Mouse (Mus musculus) forebrain, embryonic 13.5 days (tissue): ENCODE data around the gene Lrtm2. TPM values are rescaled to one million over a fixed set of nuclear protein-coding genes. Genes with fewer than 3 reads are reported as not detected.

Experiments
- ATAC-seq: fragments of 200-750 bp; cut with Nextera tagmentation; 2 replicates; pipeline ENCODE4 v1.8.0; 2017
- H3K27ac ChIP-seq: fragments of 300-500 bp; sonication (generic); 2 replicates; pipeline ENCODE4 v1.5.1; 2015; ENCODE audit warnings: inconsistent platforms, mild to moderate bottlenecking, moderate library complexity
- H3K27me3 ChIP-seq: fragments of 300-500 bp; sonication (generic); 2 replicates; pipeline ENCODE4 v1.6.1; 2015; ENCODE audit warnings: mild to moderate bottlenecking, inconsistent platforms
- H3K36me3 ChIP-seq: fragments of 300-500 bp; sonication (generic); 2 replicates; pipeline ENCODE4 v1.6.1; 2015; ENCODE audit warnings: mild to moderate bottlenecking, inconsistent platforms; ENCODE audit not compliant: poor library complexity, severe bottlenecking
- H3K4me1 ChIP-seq: fragments of 300-500 bp; sonication (generic); 2 replicates; pipeline ENCODE4 v1.6.1; 2015; ENCODE audit warnings: inconsistent platforms
- H3K4me2 ChIP-seq: fragments of 300-500 bp; sonication (generic); 2 replicates; pipeline ENCODE4 v1.6.1; 2015; ENCODE audit warnings: inconsistent platforms, mild to moderate bottlenecking, moderate library complexity
- H3K4me3 ChIP-seq: fragments of 300-500 bp; sonication (generic); 2 replicates; pipeline ENCODE4 v1.5.1; 2015; ENCODE audit warnings: mild to moderate bottlenecking, inconsistent platforms
- H3K9ac ChIP-seq: fragments of 300-500 bp; sonication (generic); 2 replicates; pipeline ENCODE4 v1.6.1; 2015; ENCODE audit warnings: mild to moderate bottlenecking, inconsistent platforms
- H3K9me3 ChIP-seq: fragments of 300-500 bp; sonication (generic); replicated peaks from 2 replicates; pipeline ENCODE4 v1.6.1; 2016; ENCODE audit warnings: inconsistent platforms
- WGBS: fragments of 180-500 bp; shearing (Covaris S2); methylation state at CpG from one replicate; pipeline ENCODE4 v1.1.7; 2015; 5-methylcytosine and 5-hydroxymethylcytosine counted together
- polyA plus RNA-seq: library from polyadenylated mRNA; unstranded; fragments of >200 nt; fragmentation: Nextera tagmentation; extraction: Ambion mirVana; gene quantifications from 2 replicates; pipeline ENCODE4 v1.2.1, GENCODE M21; 2015

The Lrtm2 gene
- polyA plus RNA-seq, 1 experiment from 2014 or later: 1.1 TPM

DNA sequence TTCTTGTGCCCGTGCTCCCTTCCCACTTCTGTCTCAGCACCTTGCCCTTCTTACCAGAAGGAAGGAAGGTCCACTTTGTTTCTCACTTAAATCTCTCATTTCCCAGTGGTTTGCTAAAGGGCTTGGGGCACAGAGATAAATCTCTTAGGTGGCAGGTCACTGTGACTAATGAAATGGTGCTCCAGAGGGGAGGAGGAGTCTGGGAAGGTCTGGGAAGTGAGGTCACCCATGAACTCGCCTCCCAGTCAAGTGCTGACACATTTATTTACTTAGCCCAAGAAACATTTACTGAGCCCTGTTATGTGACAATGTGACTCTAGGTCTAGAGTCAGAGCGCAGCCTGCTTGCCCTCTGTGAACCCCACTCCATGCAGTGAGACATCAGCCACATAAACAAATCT, 2.6 kb upstream of the Lrtm2 start:
- no peak overlapping the region for H3K4me3 ChIP-seq
- no peak overlapping the region for H3K27ac ChIP-seq
- H3K4me2 ChIP-seq: no peak overlapping the region
- peaks cover 32% of the 10 kb centered on the region for H3K4me1 ChIP-seq
- no peaks in the 10 kb centered on the region for H3K36me3 ChIP-seq
- H3K27me3 ChIP-seq: peaks cover 33% of the 10 kb centered on the region
- no peak overlapping the region for H3K9ac ChIP-seq
- WGBS: 27% methylated on average over 3 of the region's 3 CpGs
- H3K9me3 ChIP-seq: no peaks in the 10 kb centered on the region
- no peak for ATAC-seq

DNA sequence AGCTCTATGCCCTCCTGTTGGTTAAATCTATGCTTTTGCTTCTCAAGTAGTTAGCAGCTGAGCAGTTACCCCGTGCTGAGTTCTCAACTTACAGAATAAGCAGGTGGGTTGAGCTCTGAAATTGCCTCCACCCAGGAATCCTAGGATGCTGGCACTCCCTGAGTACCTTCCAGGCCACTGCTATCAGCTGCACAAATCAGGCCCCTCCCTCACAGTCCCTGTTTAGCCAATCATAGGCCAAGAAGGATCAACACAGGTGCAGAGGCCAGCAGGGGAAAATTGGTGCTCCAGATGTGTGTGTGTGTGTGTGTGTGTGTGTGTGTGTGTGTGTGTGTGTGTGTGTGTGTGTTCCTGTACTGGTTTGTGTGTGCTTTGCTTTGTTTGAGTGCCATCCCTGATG, 1.5 kb upstream of the Lrtm2 start:
- H3K27me3 ChIP-seq: peaks cover 42% of the 10 kb centered on the region
- no peak overlapping the region for H3K4me3 ChIP-seq
- no peak for ATAC-seq
- H3K4me1 ChIP-seq: peaks cover 37% of the 10 kb centered on the region
- no peak overlapping the region for H3K4me2 ChIP-seq
- no peaks in the 10 kb centered on the region for H3K36me3 ChIP-seq
- no peak overlapping the region for H3K9ac ChIP-seq
- WGBS: 3% methylated on average over 1 of the region's 1 CpGs
- H3K27ac ChIP-seq: no peak overlapping the region
- no peaks in the 10 kb centered on the region for H3K9me3 ChIP-seq

DNA sequence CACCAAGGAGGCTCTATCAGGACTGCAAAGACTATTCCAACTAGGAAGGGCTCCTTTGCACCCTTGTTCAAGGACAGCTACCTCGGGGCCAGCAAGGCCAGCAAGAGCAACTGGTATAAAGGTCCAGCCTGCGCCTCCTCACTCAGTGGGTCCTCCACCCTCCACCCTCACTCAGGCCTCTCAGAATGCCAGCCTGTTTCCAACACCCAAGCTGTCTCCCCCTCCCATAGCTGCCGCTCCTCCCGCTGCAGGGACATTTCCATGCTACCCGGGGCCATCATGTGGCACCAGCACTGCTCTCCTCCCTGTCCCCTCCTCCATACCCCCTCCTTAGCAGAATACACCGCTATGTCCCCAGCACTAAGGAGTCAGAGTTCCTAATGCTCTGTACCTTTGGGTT, 630 bp downstream of the Lrtm2 start:
- Histone ChIP-seq H3K4me3 (peak overlapping the region; percentile 47), H3K9ac (peak overlapping the region; percentile 51), H3K27ac (no peak overlapping the region), H3K4me2 (peak overlapping the region; percentile 80), H3K36me3 (no peaks in the 10 kb centered on the region), H3K4me1 (peaks cover 47% of the 10 kb centered on the region), H3K27me3 (peaks cover 46% of the 10 kb centered on the region), H3K9me3 (no peaks in the 10 kb centered on the region)
- WGBS: 11% methylated on average over 6 of the region's 6 CpGs
- ATAC-seq: peak; percentile 39

DNA sequence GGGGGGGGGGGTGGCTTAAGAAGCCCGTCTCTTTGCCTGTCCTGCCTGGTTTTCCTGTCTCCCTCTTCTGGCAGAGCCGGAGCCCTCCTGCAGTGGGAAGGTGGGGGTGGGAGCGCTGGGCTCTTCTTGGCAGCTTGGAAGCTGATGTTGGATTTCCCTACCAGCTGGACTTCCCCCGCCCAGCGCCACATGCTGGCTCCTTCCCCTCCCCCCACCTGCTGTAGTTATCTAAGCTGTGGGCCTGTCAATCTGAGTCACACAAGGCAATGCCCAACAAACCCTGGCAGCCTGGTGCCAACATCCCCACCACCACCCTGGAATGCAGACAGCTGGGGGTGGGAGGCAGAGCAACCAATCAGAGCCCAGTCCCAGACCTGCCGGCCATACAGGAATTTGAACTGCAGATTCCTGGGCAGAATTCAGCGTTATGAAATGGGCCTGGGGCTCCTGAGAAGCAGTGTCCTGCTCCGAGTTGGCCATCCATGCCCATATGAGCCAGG, 1.3 kb downstream of the Lrtm2 start:
- H3K27ac ChIP-seq: no peak overlapping the region; the same call in 1 of the 2 replicates

DNA sequence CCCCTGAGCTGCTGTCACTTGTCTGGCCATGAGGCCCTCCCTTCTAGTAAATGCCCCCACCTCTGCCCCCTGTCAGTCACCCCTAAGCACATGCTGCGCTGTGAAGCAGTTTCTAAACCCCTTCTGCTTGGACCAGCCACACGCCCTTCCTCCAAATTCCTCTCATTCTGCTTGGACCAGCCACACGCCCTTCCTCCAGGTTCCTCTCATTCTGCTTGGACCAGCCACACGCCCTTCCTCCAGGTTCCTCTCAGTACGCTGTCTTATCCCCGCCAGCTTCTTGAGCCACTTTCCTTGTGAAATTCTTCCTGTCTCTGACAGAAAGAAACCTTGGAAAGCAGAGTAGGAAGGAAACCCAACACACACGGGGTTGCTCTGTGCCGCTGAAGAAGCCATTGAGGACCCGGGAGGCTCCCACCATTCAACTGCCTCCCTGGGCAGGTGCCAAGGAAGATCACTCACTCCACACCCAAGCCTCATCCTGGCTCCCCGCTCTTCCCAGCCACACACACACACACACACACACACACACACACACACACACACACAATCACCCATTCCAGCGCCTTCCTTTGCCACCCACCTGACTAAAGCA, 1.9 kb downstream of the Lrtm2 start:
- Histone ChIP-seq H3K4me3 (peak overlapping the region; percentile 47; the same call in 1 of the 2 replicates), H3K36me3 (no peaks in the 10 kb centered on the region), H3K4me1 (peaks cover 47% of the 10 kb centered on the region), H3K4me2 (peak overlapping the region; percentile 80), H3K27me3 (peaks cover 53% of the 10 kb centered on the region), H3K9ac (no peak overlapping the region; the same call in 1 of the 2 replicates), H3K9me3 (no peaks in the 10 kb centered on the region), H3K27ac (no peak overlapping the region)
- WGBS: 16% methylated on average over 10 of the region's 11 CpGs
- ATAC-seq: peak; percentile 9; the same call in 1 of the 2 replicates

More for the DNA sequence above, 1.3 kb downstream of the Lrtm2 start:
- peak overlapping the region; percentile 30 for H3K9ac ChIP-seq
- peaks cover 52% of the 10 kb centered on the region for H3K27me3 ChIP-seq
- H3K4me2 ChIP-seq: peak overlapping the region; percentile 80
- H3K4me1 ChIP-seq: peaks cover 47% of the 10 kb centered on the region
- under 1% methylated on average over 8 of the region's 8 CpGs for WGBS
- peak; percentile 85 for ATAC-seq
- peak overlapping the region; percentile 47 for H3K4me3 ChIP-seq
- H3K9me3 ChIP-seq: no peaks in the 10 kb centered on the region
- H3K36me3 ChIP-seq: no peaks in the 10 kb centered on the region

DNA sequence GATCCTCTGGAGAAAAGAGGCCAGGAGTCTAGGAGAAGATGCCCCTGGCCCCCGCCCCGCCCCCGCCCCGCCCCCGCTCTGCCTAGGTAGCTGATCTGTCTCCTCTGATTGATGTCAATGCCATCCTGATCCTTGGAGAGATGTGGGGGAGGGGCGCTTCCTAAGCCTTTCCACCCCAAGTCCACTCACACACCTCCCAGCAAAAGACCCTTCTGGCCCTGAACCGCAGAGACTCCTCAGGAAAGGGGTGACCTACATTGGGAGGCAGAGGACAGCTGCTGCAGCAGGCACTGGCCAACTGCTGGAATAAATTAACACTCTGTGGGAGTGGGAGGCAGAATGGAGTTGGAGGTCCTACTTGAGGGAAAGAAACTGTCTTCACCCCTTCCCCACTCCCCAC, 4.0 kb downstream of the Lrtm2 start:
- Histone ChIP-seq H3K4me1 (peaks cover 47% of the 10 kb centered on the region), H3K4me2 (no peak overlapping the region), H3K9ac (no peak overlapping the region), H3K36me3 (no peaks in the 10 kb centered on the region), H3K4me3 (no peak overlapping the region), H3K9me3 (no peaks in the 10 kb centered on the region), H3K27me3 (peaks cover 55% of the 10 kb centered on the region), H3K27ac (no peak overlapping the region)
- 58% methylated on average over 7 of the region's 7 CpGs for WGBS
- no peak for ATAC-seq

DNA sequence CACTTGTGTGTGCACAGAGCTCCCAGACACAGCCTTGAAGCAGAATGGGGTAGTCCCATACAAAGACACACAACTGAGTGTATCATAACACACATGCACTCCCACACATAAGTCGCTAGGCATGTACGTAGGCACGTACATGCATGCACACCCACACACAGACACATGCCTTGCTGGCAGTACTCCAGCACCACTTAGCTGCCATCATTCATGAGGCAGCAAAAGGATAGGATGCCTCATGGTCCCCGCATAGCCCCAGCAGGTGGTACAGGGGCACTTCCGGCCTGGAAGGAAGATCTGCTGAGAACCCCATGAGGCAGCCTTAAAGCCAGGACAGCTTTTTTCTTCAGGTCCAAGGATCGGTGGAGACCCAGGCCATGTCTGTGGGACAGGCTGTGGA, 4.6 kb downstream of the Lrtm2 start:
- ATAC-seq: no peak
- H3K4me1 ChIP-seq: peaks cover 44% of the 10 kb centered on the region
- no peak overlapping the region for H3K9ac ChIP-seq
- no peaks in the 10 kb centered on the region for H3K9me3 ChIP-seq
- no peak overlapping the region for H3K4me3 ChIP-seq
- peaks cover 55% of the 10 kb centered on the region for H3K27me3 ChIP-seq
- no peak overlapping the region for H3K27ac ChIP-seq
- WGBS: 75% methylated on average over 6 of the region's 6 CpGs
- H3K4me2 ChIP-seq: no peak overlapping the region
- no peaks in the 10 kb centered on the region for H3K36me3 ChIP-seq

DNA sequence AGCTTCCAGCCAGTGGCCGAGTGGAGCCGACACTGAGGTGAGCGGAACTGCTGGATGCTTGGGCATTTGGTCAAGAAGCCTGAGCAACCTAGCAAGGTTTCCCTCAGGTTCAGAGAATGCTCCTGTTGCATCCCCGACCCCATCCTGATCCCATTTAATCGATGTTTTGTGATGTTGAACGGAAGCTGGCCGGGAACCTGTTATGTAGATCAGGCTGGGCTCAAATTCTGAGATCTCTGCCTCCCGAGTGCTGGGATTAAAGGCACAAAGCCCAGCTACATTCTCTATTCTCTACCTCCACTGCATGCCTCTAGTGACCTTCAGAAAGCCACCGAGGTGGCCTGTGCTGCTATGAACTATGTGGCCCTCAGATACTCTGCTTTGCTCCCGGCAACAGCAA, 5.8 kb downstream of the Lrtm2 start:
- Histone ChIP-seq H3K9ac (no peak overlapping the region), H3K4me3 (no peak overlapping the region), H3K9me3 (no peaks in the 10 kb centered on the region), H3K27me3 (peaks cover 50% of the 10 kb centered on the region), H3K4me1 (peaks cover 32% of the 10 kb centered on the region), H3K36me3 (no peaks in the 10 kb centered on the region), H3K27ac (no peak overlapping the region), H3K4me2 (no peak overlapping the region)
- ATAC-seq: no peak
- WGBS: 49% methylated on average over 10 of the region's 10 CpGs

DNA sequence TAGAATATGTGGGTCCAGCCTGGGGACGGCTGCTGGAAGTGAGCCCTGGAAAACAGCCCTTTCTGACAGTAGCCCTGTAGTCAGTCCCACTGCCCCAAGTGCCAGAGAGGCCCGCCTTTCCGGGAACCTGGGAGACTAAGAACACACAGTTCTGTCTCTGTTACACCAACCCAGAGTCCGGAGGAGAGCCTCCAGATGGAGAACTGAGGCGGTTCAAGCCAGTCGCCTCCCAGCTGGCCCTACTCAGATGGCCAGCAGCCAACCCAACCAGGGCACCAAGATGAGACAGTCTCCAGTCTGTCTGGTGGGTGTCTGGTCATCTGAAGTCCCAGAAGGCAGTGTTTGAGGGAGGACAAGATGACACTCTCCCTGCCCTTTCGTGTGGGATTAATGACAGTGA, 8.8 kb downstream of the Lrtm2 start:
- Histone ChIP-seq H3K9ac (no peak overlapping the region), H3K9me3 (no peaks in the 10 kb centered on the region), H3K36me3 (no peaks in the 10 kb centered on the region), H3K4me3 (no peak overlapping the region), H3K27me3 (peaks cover 32% of the 10 kb centered on the region), H3K27ac (no peak overlapping the region), H3K4me1 (peaks cover 25% of the 10 kb centered on the region), H3K4me2 (no peak overlapping the region)
- ATAC-seq: no peak
- 84% methylated on average over 7 of the region's 7 CpGs for WGBS

DNA sequence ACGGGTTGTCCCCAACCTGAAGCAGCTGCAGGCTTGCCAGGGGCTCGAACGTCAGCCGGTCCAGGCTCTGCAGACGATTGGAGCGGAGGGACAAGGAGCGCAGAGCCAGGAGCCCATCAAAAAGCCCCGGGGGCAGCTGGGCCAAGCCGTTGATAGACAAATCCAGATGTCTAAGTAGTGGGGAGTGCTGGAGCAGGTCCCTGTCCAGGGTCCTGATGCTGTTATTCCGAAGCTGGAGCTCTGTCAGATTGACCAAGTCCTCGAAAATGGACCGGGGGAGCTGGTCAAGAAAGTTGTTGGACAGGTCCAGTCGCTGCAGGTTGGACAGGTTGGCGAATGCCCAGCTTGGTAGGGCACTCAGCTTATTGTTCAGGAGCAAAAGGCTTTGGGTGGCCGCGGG, 10.1 kb downstream of the Lrtm2 start:
- H3K4me2 ChIP-seq: no peak overlapping the region
- no peak overlapping the region for H3K9ac ChIP-seq
- no peak overlapping the region for H3K4me3 ChIP-seq
- no peaks in the 10 kb centered on the region for H3K36me3 ChIP-seq
- no peaks in the 10 kb centered on the region for H3K9me3 ChIP-seq
- peaks cover 32% of the 10 kb centered on the region for H3K27me3 ChIP-seq
- H3K27ac ChIP-seq: no peak overlapping the region
- H3K4me1 ChIP-seq: peaks cover 14% of the 10 kb centered on the region
- WGBS: 51% methylated on average over 16 of the region's 16 CpGs
- ATAC-seq: no peak

DNA sequence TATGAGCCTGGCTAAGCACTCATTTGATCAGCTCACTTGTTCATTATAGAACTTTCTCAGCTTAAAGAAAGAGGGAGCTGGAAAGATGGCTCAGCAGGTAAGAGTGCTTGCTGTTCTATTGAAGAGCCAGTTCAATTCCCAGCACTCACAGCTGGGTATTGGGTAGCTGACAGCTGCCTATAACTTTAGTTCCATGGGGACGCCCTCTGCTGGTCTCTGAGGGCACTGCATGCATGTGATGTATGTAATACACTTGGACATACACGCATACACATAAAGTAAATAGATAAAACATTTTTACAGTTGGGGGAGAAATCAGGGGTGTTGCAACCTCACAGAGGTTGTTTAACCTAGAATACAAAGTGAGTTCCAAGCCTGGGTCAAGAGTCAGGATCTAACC, 11.2 kb downstream of the Lrtm2 start:
- WGBS: 82% methylated on average over 2 of the region's 2 CpGs
- Histone ChIP-seq H3K36me3 (no peaks in the 10 kb centered on the region), H3K9ac (no peak overlapping the region), H3K27me3 (peaks cover 23% of the 10 kb centered on the region), H3K27ac (no peak overlapping the region), H3K4me3 (no peak overlapping the region), H3K4me1 (peaks cover 20% of the 10 kb centered on the region), H3K4me2 (no peak overlapping the region), H3K9me3 (no peaks in the 10 kb centered on the region)
- ATAC-seq: no peak

DNA sequence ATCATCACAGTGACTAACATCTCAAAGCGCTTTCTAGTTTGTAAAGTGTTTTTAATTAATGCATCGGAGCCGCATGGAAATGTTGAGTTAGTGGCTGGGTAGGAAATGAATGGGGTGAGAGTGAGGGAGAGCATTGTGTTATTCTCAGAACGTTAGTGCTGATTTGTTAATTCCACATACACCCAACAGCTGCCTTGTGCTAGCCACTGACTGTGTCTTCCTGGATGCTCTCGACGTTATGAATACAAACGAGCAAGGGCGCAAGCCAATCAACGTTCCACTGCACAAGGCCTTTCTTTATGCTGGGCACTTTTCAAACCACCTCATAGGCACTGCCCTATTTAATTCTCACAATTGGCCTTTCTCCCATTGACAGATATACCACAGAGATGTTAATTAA, 11.8 kb downstream of the Lrtm2 start:
- Histone ChIP-seq H3K27me3 (peaks cover 22% of the 10 kb centered on the region), H3K9ac (no peak overlapping the region), H3K36me3 (no peaks in the 10 kb centered on the region), H3K9me3 (no peaks in the 10 kb centered on the region), H3K4me2 (no peak overlapping the region), H3K27ac (0 out of 2 replicates have a peak overlapping the region, but pooled peaks have one; percentile 20), H3K4me3 (no peak overlapping the region), H3K4me1 (peaks cover 26% of the 10 kb centered on the region)
- WGBS: 15% methylated on average over 9 of the region's 9 CpGs
- ATAC-seq: peak; percentile 84
